Mouse (Mus musculus) neural tube, embryonic 11.5 days (tissue): Measurements from ENCODE around the gene Cd4. TPM values are rescaled to one million over a fixed set of nuclear protein-coding genes. Genes with fewer than 3 reads are reported as not detected.

Source experiments
- ATAC-seq: fragments of 200-750 bp; cut with Nextera tagmentation; 2 replicates; pipeline ENCODE4 v1.8.0; 2017; ENCODE audit warnings: moderate number of reproducible peaks, mild to moderate bottlenecking, moderate TSS enrichment, moderate library complexity; ENCODE audit not compliant: insufficient read depth, low FRiP score, low TSS enrichment
- DNase-seq: peaks from one replicate; pipeline ENCODE4 v3.0.0-alpha.2; 2015; ENCODE audit warnings: low spot score
- H3K27ac ChIP-seq: fragments of 300-500 bp; sonication (generic); 2 replicates; pipeline ENCODE4 v1.5.1; 2014; ENCODE audit warnings: low read depth, mild to moderate bottlenecking, low read length
- H3K27me3 ChIP-seq: fragments of 300-500 bp; sonication (generic); 2 replicates; pipeline ENCODE4 v1.6.1; 2014; ENCODE audit warnings: mild to moderate bottlenecking, low read length, mixed read lengths; ENCODE audit not compliant: control insufficient read depth, insufficient read depth
- H3K36me3 ChIP-seq: fragments of 300-500 bp; sonication (generic); 2 replicates; pipeline ENCODE4 v1.6.1; 2014; ENCODE audit warnings: mild to moderate bottlenecking, low read length, moderate library complexity, mixed read lengths; ENCODE audit not compliant: control insufficient read depth, insufficient read depth
- H3K4me1 ChIP-seq: fragments of 300-500 bp; sonication (generic); 2 replicates; pipeline ENCODE4 v1.6.1; 2014; ENCODE audit warnings: low read length, mixed read lengths; ENCODE audit not compliant: control insufficient read depth, insufficient read depth
- H3K4me2 ChIP-seq: fragments of 300-500 bp; sonication (generic); 2 replicates; pipeline ENCODE4 v1.6.1; 2014; ENCODE audit warnings: low read depth, mild to moderate bottlenecking, moderate library complexity
- H3K4me3 ChIP-seq: fragments of 300-500 bp; sonication (generic); 2 replicates; pipeline ENCODE4 v1.5.1; 2014; ENCODE audit warnings: low read depth, low read length
- H3K9ac ChIP-seq: fragments of 300-500 bp; sonication (generic); 2 replicates; pipeline ENCODE4 v1.6.1; 2014; ENCODE audit warnings: mild to moderate bottlenecking, low read length
- H3K9me3 ChIP-seq: fragments of 300-500 bp; sonication (generic); 2 replicates; pipeline ENCODE4 v1.6.1; 2016; ENCODE audit warnings: low read length; ENCODE audit not compliant: control insufficient read depth
- WGBS: fragments of 180-500 bp; shearing (Covaris S2); extraction: QIAGEN DNeasy Blood & Tissue Kit; methylation state at CpG from one replicate; pipeline ENCODE4 v1.1.7; 2014; 5-methylcytosine and 5-hydroxymethylcytosine counted together
- polyA plus RNA-seq: library from polyadenylated mRNA; unstranded; fragments of >200 nt; fragmentation: Nextera tagmentation; extraction: Ambion mirVana; gene quantifications from 2 replicates; pipeline ENCODE4 v1.2.1, GENCODE M21; 2014

Cd4 gene
- polyA plus RNA-seq, 1 experiment from 2014 or later, result not detected

DNA sequence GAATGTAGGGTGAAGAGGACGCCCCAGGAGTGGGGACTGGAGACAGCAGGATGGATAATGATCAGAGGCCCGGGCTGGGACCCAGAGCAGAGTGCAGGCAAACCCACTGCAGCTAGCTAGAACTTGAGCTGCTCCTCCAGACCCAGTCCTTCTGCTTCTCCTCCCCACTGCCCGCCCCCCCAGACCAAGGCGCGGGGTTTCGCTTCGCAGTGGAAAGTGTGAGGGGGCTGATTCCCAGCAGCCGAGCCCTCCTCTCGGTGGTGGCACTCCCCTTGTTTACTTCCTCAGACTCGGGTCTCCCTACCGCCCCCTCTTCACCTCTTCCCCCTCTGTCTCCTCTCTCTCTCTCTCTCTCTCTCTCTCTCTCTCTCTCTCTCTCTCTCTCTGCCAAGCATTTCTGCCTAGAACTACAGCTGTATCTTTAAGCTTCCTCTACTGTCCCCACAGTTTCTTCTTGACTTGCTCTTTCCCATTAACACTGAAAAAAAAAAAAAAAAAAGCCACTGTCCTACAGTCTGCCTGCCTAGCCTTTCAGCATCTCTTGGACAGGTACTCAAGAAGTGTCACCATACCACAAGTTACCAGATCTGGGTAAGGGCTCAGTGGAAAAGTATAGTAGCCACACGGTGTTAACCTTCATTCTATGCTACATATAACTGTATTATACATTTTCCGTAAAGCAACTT lies 23.7 kb upstream of the Cd4 start, which contains the start of gene Lag3:
Gene Lag3 (minus strand): TSS at position 173 of the 686 bp plus-strand sequence.
- Histone ChIP-seq H3K9me3 (no peaks in the 10 kb centered on the region), H3K9ac (no peak within 1 kb of the TSS), H3K4me1 (peaks cover 10% of the 10 kb centered on the region), H3K4me2 (no peak within 1 kb of the TSS), H3K36me3 (peaks cover 11% of the 10 kb centered on the region), H3K27ac (no peak within 1 kb of the TSS), H3K4me3 (no peak within 1 kb of the TSS), H3K27me3 (no peaks in the 10 kb centered on the region; the same call in 1 of the 2 replicates)
- DNase-seq (no peak), ATAC-seq (no peak)
- 20% methylated on average over 12 of the region's 13 CpGs for WGBS

DNA sequence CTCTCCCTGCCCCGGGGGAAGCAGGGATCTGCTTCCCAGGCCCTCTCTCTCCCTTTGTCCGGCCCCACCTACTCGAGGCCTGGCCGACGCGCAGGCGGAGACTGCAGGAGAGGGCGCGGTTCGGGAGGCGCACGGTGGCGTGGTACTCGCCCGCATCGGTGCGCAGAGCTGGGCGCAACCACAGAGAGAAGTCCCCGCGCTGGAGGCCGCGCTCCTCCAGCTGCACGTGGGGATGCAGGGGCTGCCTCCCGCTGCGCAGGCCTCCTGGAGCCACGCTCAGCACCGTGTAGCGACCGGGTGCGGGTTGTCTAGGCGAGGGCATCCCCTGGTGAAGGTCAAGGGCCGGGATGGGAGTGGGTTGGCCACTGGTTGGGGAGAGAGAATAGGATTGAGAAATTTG lies 22.0 kb upstream of the Cd4 start:
- Histone ChIP-seq H3K4me2 (peak overlapping the region; percentile 27), H3K27me3 (no peaks in the 10 kb centered on the region; the same call in 1 of the 2 replicates), H3K4me1 (peaks cover 2% of the 10 kb centered on the region; the same call in 1 of the 2 replicates), H3K27ac (no peak overlapping the region), H3K9me3 (no peaks in the 10 kb centered on the region), H3K4me3 (0 out of 2 replicates have a peak overlapping the region, but pooled peaks have one; percentile 4), H3K36me3 (peaks cover 11% of the 10 kb centered on the region), H3K9ac (peak overlapping the region; percentile 53)
- no peak for DNase-seq
- WGBS, result 3% methylated on average over 32 of the region's 32 CpGs
- ATAC-seq, result 0 out of 2 replicates have a peak, but pooled peaks have one; percentile 14

DNA sequence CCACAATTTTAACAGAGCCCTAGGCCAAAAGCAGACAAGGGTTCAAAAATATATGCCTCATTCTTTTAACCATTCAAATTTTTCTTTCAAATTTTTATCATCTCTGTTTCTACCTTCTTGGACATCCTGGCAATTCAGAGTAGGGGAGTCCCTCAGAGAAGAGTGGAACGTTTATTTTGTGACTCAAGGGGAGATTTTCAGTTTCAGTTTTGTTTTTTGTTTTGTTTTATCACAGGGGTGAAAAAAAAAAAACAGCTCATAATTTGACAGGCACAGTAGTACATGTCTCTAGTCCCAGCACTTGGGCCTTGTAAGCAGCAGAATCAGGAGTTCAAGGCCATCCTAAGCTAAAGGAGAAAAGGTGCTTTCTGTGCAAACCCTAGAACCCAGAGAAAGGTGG lies 19.7 kb upstream of the Cd4 start:
- H3K27ac ChIP-seq, result no peak overlapping the region

DNA sequence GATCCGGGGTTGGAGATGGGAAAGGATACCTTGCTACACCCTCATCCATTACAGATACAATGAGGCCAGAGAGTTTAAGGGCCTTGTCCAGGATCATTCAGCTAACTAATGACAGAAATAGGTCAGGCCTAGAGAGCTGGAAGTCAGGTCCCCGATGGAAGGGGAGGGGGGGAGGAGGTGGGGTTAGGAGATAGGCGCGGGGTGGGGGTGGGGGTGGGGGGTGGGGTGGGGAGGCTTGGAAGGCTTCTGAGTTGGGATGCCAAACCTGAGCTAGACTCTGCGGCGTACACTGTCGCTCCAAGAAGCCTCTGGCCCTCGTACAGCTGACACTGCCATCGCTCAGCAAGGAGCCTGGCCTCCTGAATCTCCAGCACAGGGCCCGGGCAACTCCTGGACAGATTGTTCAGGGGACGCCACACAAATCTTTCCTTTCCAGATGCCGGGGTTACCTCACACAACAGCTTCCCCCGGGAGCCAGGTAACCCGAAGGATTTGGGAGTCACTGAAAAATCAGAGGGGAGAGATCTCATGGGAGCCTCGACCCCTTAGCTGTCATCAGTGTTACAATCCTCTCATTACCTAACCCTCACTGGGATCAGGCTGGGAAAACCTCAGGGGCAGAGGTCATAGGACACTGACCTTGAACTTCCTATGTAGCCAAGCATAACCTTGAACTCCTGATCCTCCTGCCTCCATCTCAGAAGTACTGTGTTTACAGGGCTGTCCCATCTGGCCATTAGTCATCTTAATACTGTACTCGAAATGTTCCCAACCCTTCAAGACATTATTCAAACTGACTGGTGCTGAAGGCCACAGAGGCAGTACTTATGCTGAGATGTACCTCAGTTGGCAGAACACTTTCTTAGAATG lies 17.2 kb upstream of the Cd4 start:
- ATAC-seq (no peak), DNase-seq (no peak)
- WGBS, result 39% methylated on average over 15 of the region's 16 CpGs
- H3K27ac ChIP-seq, result peak overlapping the region; percentile 96
- peak overlapping the region; percentile 85 for H3K4me2 ChIP-seq
- H3K36me3 ChIP-seq, result no peaks in the 10 kb centered on the region
- no peaks in the 10 kb centered on the region; the same call in 1 of the 2 replicates for H3K27me3 ChIP-seq
- peak overlapping the region; percentile 40 for H3K4me3 ChIP-seq
- H3K9me3 ChIP-seq, result no peaks in the 10 kb centered on the region
- peaks cover 7% of the 10 kb centered on the region for H3K4me1 ChIP-seq
- H3K9ac ChIP-seq, result peak overlapping the region; percentile 84

More for the DNA sequence above, 19.7 kb upstream of the Cd4 start:
- Histone ChIP-seq H3K27me3 (no peaks in the 10 kb centered on the region; the same call in 1 of the 2 replicates), H3K9ac (no peak overlapping the region), H3K4me2 (no peak overlapping the region), H3K36me3 (no peaks in the 10 kb centered on the region), H3K4me1 (peaks cover 7% of the 10 kb centered on the region), H3K9me3 (no peaks in the 10 kb centered on the region), H3K4me3 (no peak overlapping the region)
- ATAC-seq (no peak), DNase-seq (no peak)
- WGBS, result 83% methylated on average over 1 of the region's 1 CpGs

DNA sequence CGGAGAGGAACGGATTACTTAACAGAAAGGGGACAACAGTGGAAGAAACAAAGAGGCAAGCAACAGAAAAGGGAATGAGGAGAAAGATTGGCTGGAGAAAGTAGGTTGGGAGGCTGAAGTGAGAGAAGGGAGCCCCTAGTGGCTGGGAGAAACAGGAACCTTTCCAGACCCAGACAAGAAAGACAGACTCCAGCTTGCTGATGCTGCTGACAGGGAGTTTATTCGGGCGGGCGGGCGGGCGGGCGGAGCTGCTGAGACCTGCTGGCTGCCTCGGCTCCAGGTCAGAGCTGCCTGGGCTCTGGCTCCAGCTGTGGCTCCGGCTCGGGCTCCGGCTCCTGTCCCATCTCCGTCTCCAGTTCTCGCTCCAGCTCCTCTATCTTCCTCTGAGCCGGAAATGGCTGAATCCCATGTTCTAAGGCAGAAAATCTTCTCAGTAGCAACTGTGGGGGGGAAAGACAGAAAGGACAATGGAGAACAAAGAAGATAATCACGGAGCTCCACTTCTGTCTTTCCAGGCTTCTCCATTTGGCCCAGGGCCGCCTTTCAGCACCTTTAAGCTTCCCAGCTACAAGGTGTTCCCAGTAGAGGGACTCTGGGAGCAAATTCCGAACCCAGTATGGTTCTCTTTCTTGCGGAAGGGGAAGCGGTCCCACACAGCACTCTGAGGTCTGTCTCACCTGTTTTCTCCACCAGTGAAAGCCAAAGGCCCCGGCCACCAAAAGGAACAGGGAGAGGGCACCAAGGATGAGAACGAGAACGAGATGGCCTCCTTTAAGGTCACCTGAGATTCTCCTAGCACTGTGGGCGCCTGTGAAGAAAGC lies 16.4 kb upstream of the Cd4 start:
- WGBS, result 8% methylated on average over 24 of the region's 24 CpGs

DNA sequence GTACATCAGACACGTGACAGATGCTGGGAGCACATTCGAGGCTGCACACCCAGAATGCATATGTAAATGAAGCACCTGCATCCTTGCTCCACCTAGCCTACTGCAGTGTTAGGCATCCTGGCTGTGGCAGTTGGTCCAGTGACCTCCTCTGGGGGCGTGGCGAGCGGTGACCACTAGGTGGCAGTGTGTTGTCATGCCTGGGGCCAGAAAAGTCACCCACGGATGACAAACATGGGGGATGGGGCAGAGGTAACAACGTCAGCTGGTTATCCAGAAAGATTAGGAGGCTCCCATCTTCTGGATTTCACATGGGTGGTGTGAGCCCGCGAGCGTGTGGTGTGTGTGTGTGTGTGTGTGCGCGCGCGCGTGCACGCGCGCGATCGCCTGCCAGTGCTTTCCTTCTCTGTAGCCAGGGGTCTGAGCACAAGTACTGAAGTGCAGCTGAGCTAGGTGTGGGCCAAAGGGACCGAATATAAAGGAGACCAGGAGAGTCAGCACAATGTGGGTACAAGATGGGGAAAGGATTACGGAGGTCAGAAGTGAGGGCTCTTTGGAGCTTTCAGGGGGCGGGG lies 15.6 kb upstream of the Cd4 start:
- no peaks in the 10 kb centered on the region for H3K27me3 ChIP-seq
- H3K4me2 ChIP-seq, result peak overlapping the region; percentile 85
- H3K36me3 ChIP-seq, result no peaks in the 10 kb centered on the region
- under 1% methylated on average over 23 of the region's 23 CpGs for WGBS
- DNase-seq, result peak; percentile 94
- peak overlapping the region; percentile 84 for H3K9ac ChIP-seq
- H3K4me3 ChIP-seq, result peak overlapping the region; percentile 40
- H3K9me3 ChIP-seq, result no peaks in the 10 kb centered on the region
- H3K4me1 ChIP-seq, result peaks cover 7% of the 10 kb centered on the region
- peak; percentile 86 for ATAC-seq
- H3K27ac ChIP-seq, result peak overlapping the region; percentile 96

More for the DNA sequence above, 16.4 kb upstream of the Cd4 start:
- peak overlapping the region; percentile 85 for H3K4me2 ChIP-seq
- no peaks in the 10 kb centered on the region for H3K9me3 ChIP-seq
- no peak for DNase-seq
- peak overlapping the region; percentile 40 for H3K4me3 ChIP-seq
- H3K4me1 ChIP-seq, result peaks cover 7% of the 10 kb centered on the region
- H3K36me3 ChIP-seq, result no peaks in the 10 kb centered on the region
- H3K27ac ChIP-seq, result peak overlapping the region; percentile 96
- H3K9ac ChIP-seq, result peak overlapping the region; percentile 84
- ATAC-seq, result peak; percentile 54
- no peaks in the 10 kb centered on the region for H3K27me3 ChIP-seq

DNA sequence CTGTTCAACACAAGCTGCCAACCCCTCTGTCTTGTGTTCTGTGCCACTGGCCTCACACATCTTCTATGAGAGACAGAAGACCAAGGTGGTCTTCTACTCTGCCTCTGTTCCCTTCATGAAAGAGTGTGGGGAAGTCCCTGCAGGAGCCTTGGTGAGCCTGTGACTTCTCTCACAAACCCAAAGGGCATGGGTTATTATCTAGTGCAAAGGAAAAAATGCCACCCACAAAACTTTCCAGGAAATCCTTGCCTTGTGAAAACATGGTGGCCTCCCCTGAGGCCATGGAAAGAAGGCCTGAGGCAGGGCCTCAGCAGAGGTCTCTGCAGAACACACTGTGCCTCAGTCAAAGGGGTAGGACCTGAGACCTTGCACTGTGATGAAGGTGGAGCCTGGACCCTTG lies 13.8 kb upstream of the Cd4 start:
- Histone ChIP-seq H3K4me1 (peaks cover 7% of the 10 kb centered on the region), H3K27me3 (no peaks in the 10 kb centered on the region), H3K9ac (no peak overlapping the region), H3K9me3 (no peaks in the 10 kb centered on the region), H3K4me3 (no peak overlapping the region), H3K4me2 (no peak overlapping the region), H3K36me3 (no peaks in the 10 kb centered on the region), H3K27ac (no peak overlapping the region)
- ATAC-seq (no peak), DNase-seq (no peak)
